Mouse (Mus musculus) frontal cortex, postnatal 36 days (tissue): ENCODE results near the gene Cnot4.
"Not testable (repeated sequence)": the region's sequence is repeated elsewhere in the genome, so short reads cannot be mapped to it uniquely, and the experiment has no call there.

Experiments
- DNase-seq, 2 experiments: peaks; one replicate each; pipeline ENCODE4 v3.0.0; 2022; ENCODE audit warnings: low spot score in 2 of 2

Cnot4 gene

GRCm38 (mm10) chr6:35133579-35134488, at the start of gene Cnot4:
TSS of gene Cnot4 (minus strand) at chr6:35133724.
- peak; percentile 98 to 99 for DNase-seq

GRCm38 (mm10) chr6:35179299-35179698, 45.8 kb upstream of the Cnot4 start:
- not testable (repeated sequence) for DNase-seq

GRCm38 (mm10) chr6:35177650-35178272, 44.2 kb upstream of the Cnot4 start:
- DNase-seq = no peak

GRCm38 (mm10) chr6:35176979-35177649, 43.6 kb upstream of the Cnot4 start, which contains the start of gene Nup205:
TSS of gene Nup205 (plus strand) at chr6:35177421.
- DNase-seq = peak; percentile 88 to 91

GRCm38 (mm10) chr6:35173181-35173580, 39.7 kb upstream of the Cnot4 start:
- DNase-seq = no peak

GRCm38 (mm10) chr6:35172028-35172427, 38.5 kb upstream of the Cnot4 start:
- DNase-seq = not testable (repeated sequence)

- no peak for DNase-seq
Observed at GRCm38 (mm10) chr6:35169250-35169649, 35.7 kb upstream of the Cnot4 start.

- DNase-seq = no peak
Observed at GRCm38 (mm10) chr6:35154540-35154939, 21.0 kb upstream of the Cnot4 start.

- DNase-seq = no peak
Observed at GRCm38 (mm10) chr6:35147726-35148422, 14.3 kb upstream of the Cnot4 start.

GRCm38 (mm10) chr6:35145569-35145968, 12.0 kb upstream of the Cnot4 start:
- no peak for DNase-seq

- DNase-seq = no peak
Observed at GRCm38 (mm10) chr6:35140351-35140750, 6.8 kb upstream of the Cnot4 start.

GRCm38 (mm10) chr6:35134844-35135243, 1.3 kb upstream of the Cnot4 start:
- DNase-seq = no peak

GRCm38 (mm10) chr6:35133246-35133578, 312 bp downstream of the Cnot4 start:
- no peak for DNase-seq

GRCm38 (mm10) chr6:35132806-35133205, 718 bp downstream of the Cnot4 start:
- DNase-seq = peak; percentile 9 to 26

GRCm38 (mm10) chr6:35122488-35122887, 11.0 kb downstream of the Cnot4 start:
- no peak for DNase-seq

- no peak for DNase-seq
Observed at GRCm38 (mm10) chr6:35121925-35122324, 11.6 kb downstream of the Cnot4 start.

- DNase-seq = no peak
Observed at GRCm38 (mm10) chr6:35102457-35102856, 31.1 kb downstream of the Cnot4 start.

GRCm38 (mm10) chr6:35084927-35085326, 48.6 kb downstream of the Cnot4 start:
- DNase-seq = no peak

GRCm38 (mm10) chr6:35075148-35075547, 58.4 kb downstream of the Cnot4 start:
- DNase-seq = no peak

GRCm38 (mm10) chr6:35071261-35071660, 62.3 kb downstream of the Cnot4 start:
- no peak for DNase-seq

GRCm38 (mm10) chr6:35062446-35062845, 71.1 kb downstream of the Cnot4 start:
- no peak for DNase-seq

- DNase-seq = no peak
Observed at GRCm38 (mm10) chr6:35043127-35043526, 90.4 kb downstream of the Cnot4 start.
